In genomic region chr7:28362441-28363060, GRCm38 (mm10) we compare ENCODE assay signal across 25 mouse cellular contexts. TPM values are rescaled to one million over a fixed set of nuclear protein-coding genes. Genes with fewer than 3 reads are reported as not detected.
DNase-seq lines count a peak whose midpoint lies in the region; ATAC-seq and TF ChIP-seq lines count a peak whose summit lies in the region.
"Had no signal": no experiment of that assay in that cellular context is flagged by ENCODE, and none has a peak within 500 bp of the region (broad histone marks: within the 10 kb centered on the region; RNA-seq: fewer than 3 reads in every experiment).

No protein-coding gene starts in this region.

- no peak for TF ChIP-seq CTCF in gastrocnemius, adult 2 months (IDR thresholded peaks at IDR 0.05)
- TF ChIP-seq CTCF in kidney, postnatal 0 days (IDR thresholded peaks at IDR 0.05; ENCODE audit: low read depth), result no peak

- WGBS in heart, embryonic 11.5 days (ENCODE audit: insufficient replicate concordance), result 65% methylated on average over 16 of the region's 16 CpGs
- WGBS in kidney, postnatal 0 days, result 65% methylated on average over 16 of the region's 16 CpGs

- no peak for DNase-seq in gastrocnemius, adult 2 months
- no peak for DNase-seq in gastrocnemius, adult 8-10 months (ENCODE audit: low spot score in 2 of 2)
- no peak for DNase-seq in heart, postnatal 10 days
- DNase-seq in kidney, postnatal 0 days (ENCODE audit: low spot score), result no peak
- no peak for DNase-seq in kidney, postnatal 10 days
- DNase-seq: adrenal gland, adult 8-10 months; adrenal gland, postnatal 25 days; cerebellum, adult 11-12 months; cerebellum, adult 8-10 months; cerebellum, postnatal 10 days; cerebellum, postnatal 36 days; embryo, embryonic 11 days; gastrocnemius, postnatal 25 days; heart, adult 2 months; heart, postnatal 4 days; kidney, adult 18-20 months had no signal

- H3K4me3 ChIP-seq in gastrocnemius, adult 2 months, result no peak overlapping the region
- H3K4me3 ChIP-seq in heart, embryonic 11.5 days (ENCODE audit: low read depth, low read length), result no peak overlapping the region
- H3K4me3 ChIP-seq in kidney, postnatal 0 days (replicated peaks; ENCODE audit: low read depth, low read length), result no peak overlapping the region
- H3K4me3 ChIP-seq: forebrain, embryonic 10.5 days; forebrain, embryonic 13.5 days; heart, adult 2 months had no signal

- H3K4me1 ChIP-seq in heart, embryonic 11.5 days (ENCODE audit: control insufficient read depth, insufficient read depth, low read length), result peaks cover 16% of the 10 kb centered on the region
- 0 out of 2 replicates have a peak, but pooled peaks cover 2% of the 10 kb centered on the region for H3K4me1 ChIP-seq in kidney, postnatal 0 days (replicated peaks; ENCODE audit: insufficient read depth, low read length)

- peaks cover 53% of the 10 kb centered on the region for H3K36me3 ChIP-seq in heart, embryonic 11.5 days (ENCODE audit: control insufficient read depth, insufficient read depth, low read length)
- H3K36me3 ChIP-seq in kidney, postnatal 0 days (ENCODE audit: insufficient read depth, low read length), result peaks cover 59% of the 10 kb centered on the region

- no peaks in the 10 kb centered on the region for H3K27me3 ChIP-seq in heart, embryonic 11.5 days (ENCODE audit: control insufficient read depth, insufficient read depth, low read length)
- no peaks in the 10 kb centered on the region for H3K27me3 ChIP-seq in kidney, postnatal 0 days (ENCODE audit: insufficient read depth, low read length)
- H3K27me3 ChIP-seq: forebrain, embryonic 13.5 days had no signal

- no peak overlapping the region for H3K9ac ChIP-seq in heart, embryonic 11.5 days (ENCODE audit: low read depth, low read length)
- H3K9ac ChIP-seq in kidney, postnatal 0 days (ENCODE audit: low read depth, low read length), result no peak overlapping the region
- H3K9ac ChIP-seq: forebrain, embryonic 13.5 days; hindbrain, embryonic 14.5 days had no signal

- ATAC-seq in heart, embryonic 11.5 days (replicated peaks; ENCODE audit: insufficient number of reproducible peaks, low FRiP score, low TSS enrichment), result no peak
- ATAC-seq in kidney, postnatal 0 days (replicated peaks; ENCODE audit: low FRiP score, low read depth), result no peak
- ATAC-seq: activated CD4-positive, CD25-positive, alpha-beta regulatory T cell, adult 4 months; forebrain, embryonic 13.5 days; forebrain, embryonic 16.5 days; hindbrain, postnatal 0 days; inflammation-experienced regulatory T-cells, adult 6 months; intestine, embryonic 16.5 days had no signal

- no peak overlapping the region for H3K4me2 ChIP-seq in heart, embryonic 11.5 days
- H3K4me2 ChIP-seq in kidney, postnatal 0 days (ENCODE audit: low read length), result no peak overlapping the region
- H3K4me2 ChIP-seq: forebrain, embryonic 13.5 days; hindbrain, embryonic 14.5 days had no signal

- no peaks in the 10 kb centered on the region for H3K9me3 ChIP-seq in heart, embryonic 11.5 days (replicated peaks; ENCODE audit: control insufficient read depth, low read length)
- no peaks in the 10 kb centered on the region for H3K9me3 ChIP-seq in kidney, postnatal 0 days (replicated peaks; ENCODE audit: low read length)
- H3K9me3 ChIP-seq: forebrain, embryonic 13.5 days had no signal

- peak overlapping the region; percentile 57 for H3K27ac ChIP-seq in gastrocnemius, adult 2 months
- peak overlapping the region; percentile 46 for H3K27ac ChIP-seq in heart, embryonic 11.5 days (ENCODE audit: low read depth, low read length)
- H3K27ac ChIP-seq in kidney, postnatal 0 days, result peak overlapping the region; percentile 1; the same call in 1 of the 2 replicates
- H3K27ac ChIP-seq: forebrain, embryonic 10.5 days; forebrain, embryonic 13.5 days; heart, adult 2 months; hindbrain, embryonic 14.5 days; hindbrain, postnatal 0 days had no signal

- intact Hi-C loops in gastrocnemius, adult 2 months (cut with DNase I), result no loop called here
- intact Hi-C loops in heart, postnatal 10 days (cut with DNase I), result no loop called here

RNA-seq across cellular contexts. Expression of gene Plekhg2, which starts 9.8 kb away (rescaled TPM):
- total RNA-seq in gastrocnemius, adult 2 months (2021), result 1 to 10 TPM; 4.0 to 7.5 TPM
- total RNA-seq in gastrocnemius, adult 8-10 months (2022), result 1 to 10 TPM; 2.0 to 3.3 (median 2.6) TPM
- 44.6 and 47.8 TPM in 2 replicates for polyA plus RNA-seq in heart, embryonic 11.5 days (2014; fragmentation: Nextera tagmentation; extraction: Ambion mirVana)
- 10 to 100 TPM; 36.0 to 42.3 TPM for total RNA-seq in heart, postnatal 10 days (2021)
- polyA plus RNA-seq in kidney, postnatal 0 days (2015; fragmentation: Nextera tagmentation; extraction: Ambion mirVana), result 29.9 and 33.3 TPM in 2 replicates

RNA-seq across cellular contexts. Expression of gene Rps16, which starts 12.1 kb away (rescaled TPM):
- 100 to 1,000 TPM; 373 to 449 TPM for total RNA-seq in gastrocnemius, adult 2 months (2021)
- total RNA-seq in gastrocnemius, adult 8-10 months (2022), result 100 to 1,000 TPM; 442 to 558 (median 490) TPM
- 750 and 792 TPM in 2 replicates for polyA plus RNA-seq in heart, embryonic 11.5 days (2014; fragmentation: Nextera tagmentation; extraction: Ambion mirVana)
- 100 to 1,000 TPM; 768 to 852 TPM for total RNA-seq in heart, postnatal 10 days (2021)
- polyA plus RNA-seq in kidney, postnatal 0 days (2015; fragmentation: Nextera tagmentation; extraction: Ambion mirVana), result 1,088 and 1,198 TPM in 2 replicates

RNA-seq across cellular contexts. Expression of gene Zfp36, which starts 17.5 kb away (rescaled TPM):
- total RNA-seq in gastrocnemius, adult 2 months (2021), result 10 to 100 TPM; 10.0 to 36.7 TPM
- 10 to 100 TPM in 2 of 4 experiments, 1 to 10 TPM in 2; 6.5 to 25.6 (median 9.0) TPM for total RNA-seq in gastrocnemius, adult 8-10 months (2022)
- 10.9 and 11.6 TPM in 2 replicates for polyA plus RNA-seq in heart, embryonic 11.5 days (2014; fragmentation: Nextera tagmentation; extraction: Ambion mirVana)
- 10 to 100 TPM; 12.7 to 15.8 TPM for total RNA-seq in heart, postnatal 10 days (2021)
- 18.6 and 19.6 TPM in 2 replicates for polyA plus RNA-seq in kidney, postnatal 0 days (2015; fragmentation: Nextera tagmentation; extraction: Ambion mirVana)

RNA-seq across cellular contexts. Expression of gene Supt5, which starts 24.0 kb away (rescaled TPM):
- 10 to 100 TPM; 57.9 to 68.6 TPM for total RNA-seq in gastrocnemius, adult 2 months (2021)
- total RNA-seq in gastrocnemius, adult 8-10 months (2022), result 10 to 100 TPM; 61.6 to 76.5 (median 73.0) TPM
- polyA plus RNA-seq in heart, embryonic 11.5 days (2014; fragmentation: Nextera tagmentation; extraction: Ambion mirVana), result 55.2 and 60.3 TPM in 2 replicates
- total RNA-seq in heart, postnatal 10 days (2021), result 10 to 100 TPM; 60.7 to 61.1 TPM
- polyA plus RNA-seq in kidney, postnatal 0 days (2015; fragmentation: Nextera tagmentation; extraction: Ambion mirVana), result 53.4 and 59.8 TPM in 2 replicates

RNA-seq across cellular contexts. Expression of gene Med29, which starts 30.0 kb away (rescaled TPM):
- total RNA-seq in gastrocnemius, adult 2 months (2021), result 10 to 100 TPM; 22.1 to 28.3 TPM
- total RNA-seq in gastrocnemius, adult 8-10 months (2022), result 10 to 100 TPM; 19.3 to 24.6 (median 20.5) TPM
- 46.4 and 54.3 TPM in 2 replicates for polyA plus RNA-seq in heart, embryonic 11.5 days (2014; fragmentation: Nextera tagmentation; extraction: Ambion mirVana)
- 10 to 100 TPM; 20.7 to 22.6 TPM for total RNA-seq in heart, postnatal 10 days (2021)
- 44.6 and 47.8 TPM in 2 replicates for polyA plus RNA-seq in kidney, postnatal 0 days (2015; fragmentation: Nextera tagmentation; extraction: Ambion mirVana)

Comparison
In these comparisons a context has a peak if more than half of its experiments do, and no peak if none do; other contexts are left out.
1. H3K27ac ChIP-seq: peak in every context shown above with its lines; median percentile 57 in gastrocnemius, adult 2 months; 46 in heart, embryonic 11.5 days; 1 in kidney, postnatal 0 days.
2. RNA of gene Plekhg2, which starts 9.8 kb away (total RNA-seq): 36.0 to 42.3 TPM in heart, postnatal 10 days; 4.0 to 7.5 TPM in gastrocnemius, adult 2 months and 2.0 to 3.3 TPM in gastrocnemius, adult 8-10 months; every median in the first group is over 4 times any median in the second.